Mouse (Mus musculus) stomach, embryonic 15.5 days (tissue): Measurements from ENCODE around the gene Bahcc1. TPM values are rescaled to one million over a fixed set of nuclear protein-coding genes. Genes with fewer than 3 reads are reported as not detected.

Experiments
- ATAC-seq: fragments of 200-750 bp; cut with Nextera tagmentation; 2 replicates; pipeline ENCODE4 v1.8.0; 2017; ENCODE audit warnings: low read depth, moderate number of reproducible peaks, moderate TSS enrichment; ENCODE audit not compliant: insufficient read depth, low FRiP score
- H3K27ac ChIP-seq: fragments of 300-500 bp; sonication (generic); 2 replicates; pipeline ENCODE4 v1.5.1; 2015; ENCODE audit warnings: mild to moderate bottlenecking, inconsistent platforms
- H3K27me3 ChIP-seq: fragments of 300-500 bp; sonication (generic); replicated peaks from 2 replicates; pipeline ENCODE4 v1.6.1; 2015; ENCODE audit warnings: inconsistent platforms
- H3K36me3 ChIP-seq: fragments of 300-500 bp; sonication (generic); 2 replicates; pipeline ENCODE4 v1.6.1; 2015; ENCODE audit warnings: inconsistent platforms
- H3K4me1 ChIP-seq: fragments of 300-500 bp; sonication (generic); 2 replicates; pipeline ENCODE4 v1.6.1; 2015; ENCODE audit warnings: inconsistent platforms
- H3K4me2 ChIP-seq: fragments of 300-500 bp; sonication (generic); 2 replicates; pipeline ENCODE4 v1.6.1; 2015; ENCODE audit warnings: mild to moderate bottlenecking, inconsistent platforms
- H3K4me3 ChIP-seq: fragments of 300-500 bp; sonication (generic); replicated peaks from 2 replicates; pipeline ENCODE4 v1.5.1; 2015; ENCODE audit warnings: inconsistent platforms
- H3K9ac ChIP-seq: fragments of 300-500 bp; sonication (generic); 2 replicates; pipeline ENCODE4 v1.6.1; 2015; ENCODE audit warnings: inconsistent platforms
- H3K9me3 ChIP-seq: fragments of 300-500 bp; sonication (generic); 2 replicates; pipeline ENCODE4 v1.6.1; 2016; ENCODE audit warnings: inconsistent platforms
- WGBS: fragments of 180-500 bp; shearing (Covaris S2); methylation state at CpG from one replicate; pipeline ENCODE4 v1.1.7; 2015; 5-methylcytosine and 5-hydroxymethylcytosine counted together
- polyA plus RNA-seq: library from polyadenylated mRNA; unstranded; fragments of >200 nt; fragmentation: Nextera tagmentation; extraction: Ambion mirVana; gene quantifications from 2 replicates; pipeline ENCODE4 v1.2.1, GENCODE M21; 2015

The Bahcc1 gene
- polyA plus RNA-seq, 1 experiment from 2014 or later = 7.2 TPM

GRCm38 (mm10) chr11:120308441-120309320, 75.9 kb downstream of the Bahcc1 start:
- 52% methylated on average over 15 of the region's 15 CpGs for WGBS
- no peak for ATAC-seq
- H3K4me2 ChIP-seq = no peak overlapping the region; the same call in 1 of the 2 replicates

GRCm38 (mm10) chr11:120310813-120311312, 78.1 kb downstream of the Bahcc1 start:
- Histone ChIP-seq H3K36me3 (no peaks in the 10 kb centered on the region), H3K4me2 (peak overlapping the region; percentile 75), H3K27me3 (no peaks in the 10 kb centered on the region), H3K9ac (peak overlapping the region; percentile 21), H3K4me3 (peak overlapping the region; percentile 41), H3K9me3 (no peaks in the 10 kb centered on the region), H3K4me1 (peaks cover 51% of the 10 kb centered on the region), H3K27ac (peak overlapping the region; percentile 78)
- WGBS = under 1% methylated on average over 45 of the region's 45 CpGs
- ATAC-seq = peak; percentile 91

More at GRCm38 (mm10) chr11:120308441-120309320, 75.9 kb downstream of the Bahcc1 start:
- no peak overlapping the region for H3K4me3 ChIP-seq
- H3K9ac ChIP-seq = no peak overlapping the region
- H3K4me1 ChIP-seq = peaks cover 57% of the 10 kb centered on the region
- H3K9me3 ChIP-seq = no peaks in the 10 kb centered on the region
- no peaks in the 10 kb centered on the region for H3K36me3 ChIP-seq
- no peaks in the 10 kb centered on the region for H3K27me3 ChIP-seq
- no peak overlapping the region for H3K27ac ChIP-seq

- no peak overlapping the region for H3K9ac ChIP-seq
- no peaks in the 10 kb centered on the region for H3K9me3 ChIP-seq
- 42% methylated on average over 10 of the region's 10 CpGs for WGBS
- peak overlapping the region; percentile 41 for H3K4me3 ChIP-seq
- peaks cover 46% of the 10 kb centered on the region for H3K4me1 ChIP-seq
- peak overlapping the region; percentile 78 for H3K27ac ChIP-seq
- no peaks in the 10 kb centered on the region for H3K36me3 ChIP-seq
- H3K27me3 ChIP-seq = no peaks in the 10 kb centered on the region
- no peak for ATAC-seq
- H3K4me2 ChIP-seq = peak overlapping the region; percentile 75
Measured at GRCm38 (mm10) chr11:120311561-120311960, 78.8 kb downstream of the Bahcc1 start.

GRCm38 (mm10) chr11:120312069-120312468, 79.3 kb downstream of the Bahcc1 start:
- H3K27ac ChIP-seq = no peak overlapping the region; the same call in 1 of the 2 replicates
- H3K4me3 ChIP-seq = no peak overlapping the region
- WGBS = 61% methylated on average over 6 of the region's 6 CpGs
- H3K9ac ChIP-seq = no peak overlapping the region
- H3K27me3 ChIP-seq = no peaks in the 10 kb centered on the region
- peaks cover 46% of the 10 kb centered on the region for H3K4me1 ChIP-seq
- H3K9me3 ChIP-seq = no peaks in the 10 kb centered on the region
- H3K4me2 ChIP-seq = no peak overlapping the region
- no peaks in the 10 kb centered on the region for H3K36me3 ChIP-seq
- ATAC-seq = no peak

- Histone ChIP-seq H3K4me2 (no peak overlapping the region), H3K27me3 (no peaks in the 10 kb centered on the region), H3K4me3 (no peak overlapping the region), H3K27ac (no peak overlapping the region), H3K9ac (no peak overlapping the region), H3K9me3 (no peaks in the 10 kb centered on the region), H3K4me1 (peaks cover 33% of the 10 kb centered on the region), H3K36me3 (no peaks in the 10 kb centered on the region)
- 54% methylated on average over 6 of the region's 6 CpGs for WGBS
- ATAC-seq = no peak
Measured at GRCm38 (mm10) chr11:120313906-120314685, 81.3 kb downstream of the Bahcc1 start.

- no peak overlapping the region for H3K4me3 ChIP-seq
- peaks cover 33% of the 10 kb centered on the region for H3K4me1 ChIP-seq
- no peaks in the 10 kb centered on the region for H3K36me3 ChIP-seq
- H3K27ac ChIP-seq = peak overlapping the region; percentile 99
- no peaks in the 10 kb centered on the region for H3K9me3 ChIP-seq
- no peak for ATAC-seq
- H3K27me3 ChIP-seq = no peaks in the 10 kb centered on the region
- H3K4me2 ChIP-seq = peak overlapping the region; percentile 80
- WGBS = 50% methylated on average over 16 of the region's 16 CpGs
- H3K9ac ChIP-seq = peak overlapping the region; percentile 22; the same call in 1 of the 2 replicates
Measured at GRCm38 (mm10) chr11:120314721-120315415, 82.1 kb downstream of the Bahcc1 start.

- no peak for ATAC-seq
- WGBS = 29% methylated on average over 4 of the region's 4 CpGs
- H3K27me3 ChIP-seq = no peaks in the 10 kb centered on the region
- H3K4me3 ChIP-seq = peak overlapping the region; percentile 51
- H3K9ac ChIP-seq = peak overlapping the region; percentile 22; the same call in 1 of the 2 replicates
- no peaks in the 10 kb centered on the region for H3K9me3 ChIP-seq
- peak overlapping the region; percentile 99 for H3K27ac ChIP-seq
- H3K4me1 ChIP-seq = peaks cover 31% of the 10 kb centered on the region
- peak overlapping the region; percentile 80 for H3K4me2 ChIP-seq
- H3K36me3 ChIP-seq = no peaks in the 10 kb centered on the region
Measured at GRCm38 (mm10) chr11:120315416-120315761, 82.6 kb downstream of the Bahcc1 start.

GRCm38 (mm10) chr11:120315832-120316689, 83.3 kb downstream of the Bahcc1 start:
- Histone ChIP-seq H3K9me3 (no peaks in the 10 kb centered on the region), H3K4me1 (peaks cover 28% of the 10 kb centered on the region), H3K36me3 (no peaks in the 10 kb centered on the region), H3K4me2 (peak overlapping the region; percentile 80), H3K27ac (peak overlapping the region; percentile 99), H3K4me3 (peak overlapping the region; percentile 51), H3K27me3 (no peaks in the 10 kb centered on the region), H3K9ac (peak overlapping the region; percentile 79)
- WGBS = 2% methylated on average over 29 of the region's 37 CpGs
- ATAC-seq = peak; percentile 97

GRCm38 (mm10) chr11:120316690-120317254, 84.0 kb downstream of the Bahcc1 start:
- Histone ChIP-seq H3K9ac (peak overlapping the region; percentile 79), H3K9me3 (no peaks in the 10 kb centered on the region), H3K4me3 (peak overlapping the region; percentile 51), H3K4me1 (peaks cover 21% of the 10 kb centered on the region), H3K36me3 (no peaks in the 10 kb centered on the region), H3K27ac (peak overlapping the region; percentile 99), H3K27me3 (no peaks in the 10 kb centered on the region), H3K4me2 (peak overlapping the region; percentile 80)
- peak; percentile 23; the same call in 1 of the 2 replicates for ATAC-seq
- 14% methylated on average over 13 of the region's 13 CpGs for WGBS

- Histone ChIP-seq H3K9ac (no peak overlapping the region), H3K4me3 (no peak overlapping the region), H3K27ac (peak overlapping the region; percentile 99), H3K4me1 (peaks cover 21% of the 10 kb centered on the region), H3K36me3 (no peaks in the 10 kb centered on the region), H3K27me3 (no peaks in the 10 kb centered on the region), H3K9me3 (no peaks in the 10 kb centered on the region), H3K4me2 (peak overlapping the region; percentile 80)
- WGBS = 56% methylated on average over 7 of the region's 7 CpGs
- ATAC-seq = no peak
Measured at GRCm38 (mm10) chr11:120317456-120317855, 84.7 kb downstream of the Bahcc1 start.
